Mouse (Mus musculus) kidney, postnatal 14 days (tissue): ENCODE measurements around the gene Slx1b.
A peak's percentile ranks its signal among the peaks of the same experiment; 100 is the strongest.
"Not testable (repeated sequence)": the region's sequence is repeated elsewhere in the genome, so short reads cannot be mapped to it uniquely, and the experiment has no call there.

Source experiments
- DNase-seq: peaks from one replicate; pipeline ENCODE4 v3.0.0; 2022; ENCODE audit warnings: mixed read lengths

Slx1b gene

DNA sequence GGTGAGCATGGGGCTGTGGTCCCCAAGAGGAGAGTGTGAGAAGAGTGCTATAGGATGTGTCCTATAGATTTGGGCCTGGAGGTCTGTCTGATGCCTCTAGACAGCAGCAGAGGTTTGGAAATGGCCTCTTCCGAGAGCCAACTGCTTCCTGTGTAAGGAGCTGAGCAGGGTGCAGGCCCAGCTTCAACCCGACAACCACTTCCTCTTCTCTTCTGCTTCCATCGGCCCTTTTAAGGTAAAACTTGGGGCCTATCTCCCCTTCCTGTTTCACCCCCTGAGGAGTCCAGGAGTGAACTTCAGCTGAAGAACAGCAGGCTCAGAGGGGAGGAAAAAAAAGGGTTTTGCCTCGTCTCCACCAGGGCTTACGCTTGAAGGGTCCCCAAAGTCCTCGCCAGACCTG lies 6.8 kb upstream of the Slx1b start:
- no peak for DNase-seq

DNA sequence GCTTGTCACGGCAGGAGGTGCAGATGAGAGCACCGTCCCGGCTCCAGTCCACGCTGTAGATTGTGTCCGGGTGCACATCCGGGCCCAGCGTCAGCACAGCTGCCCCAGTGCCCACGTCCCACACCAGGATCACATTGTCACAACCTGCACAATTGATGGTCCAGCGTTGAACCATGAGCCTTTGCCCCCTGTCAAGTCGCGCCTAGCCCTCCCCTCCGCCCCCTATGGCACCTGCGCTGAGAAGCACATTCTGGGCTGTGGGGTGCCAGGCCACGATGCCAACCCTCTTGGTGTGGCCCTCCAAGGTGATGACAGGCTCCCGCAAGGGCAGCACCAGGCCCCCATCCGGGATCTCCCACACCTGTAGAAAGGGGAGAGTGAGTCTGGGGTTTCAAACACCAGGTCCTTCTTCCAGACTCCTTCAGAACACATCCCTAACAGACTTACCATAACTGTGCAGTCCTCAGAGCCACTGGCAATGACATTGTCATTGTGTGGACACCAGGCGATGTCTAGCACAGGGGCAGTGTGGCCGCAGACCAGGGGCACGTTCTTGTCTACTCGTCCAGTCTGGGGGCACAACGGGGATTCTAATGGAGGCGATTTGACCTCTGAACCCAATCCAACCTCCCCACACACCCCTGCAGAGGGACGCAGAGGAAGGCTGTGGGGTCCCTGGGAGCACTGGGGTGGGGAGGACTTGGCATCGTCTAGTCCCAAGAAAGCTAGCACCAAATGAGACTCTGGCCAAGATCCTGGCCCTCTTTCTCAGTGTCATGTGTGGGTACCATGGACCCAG lies 6.2 kb upstream of the Slx1b start:
- DNase-seq, result no peak

DNA sequence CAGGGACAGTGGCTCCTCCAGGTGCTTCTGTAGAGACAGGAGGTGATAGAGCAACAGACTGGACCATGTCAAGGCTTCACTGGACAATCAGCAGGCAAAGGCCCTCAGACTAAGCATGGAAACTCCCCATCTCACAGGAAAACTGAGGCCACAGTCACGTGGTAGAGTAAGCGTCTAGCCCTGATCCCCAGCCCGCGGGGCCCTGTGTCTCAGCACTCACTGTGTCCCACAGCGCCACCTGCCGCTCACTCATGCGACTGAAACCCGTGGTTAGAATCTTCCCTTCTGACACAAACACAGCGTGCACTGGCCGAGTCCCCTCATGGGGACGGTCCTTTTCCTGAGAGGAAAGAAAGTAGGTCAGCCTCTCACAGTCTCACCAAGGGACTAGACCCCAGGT lies 5.5 kb upstream of the Slx1b start:
- DNase-seq, result peak; percentile 90

DNA sequence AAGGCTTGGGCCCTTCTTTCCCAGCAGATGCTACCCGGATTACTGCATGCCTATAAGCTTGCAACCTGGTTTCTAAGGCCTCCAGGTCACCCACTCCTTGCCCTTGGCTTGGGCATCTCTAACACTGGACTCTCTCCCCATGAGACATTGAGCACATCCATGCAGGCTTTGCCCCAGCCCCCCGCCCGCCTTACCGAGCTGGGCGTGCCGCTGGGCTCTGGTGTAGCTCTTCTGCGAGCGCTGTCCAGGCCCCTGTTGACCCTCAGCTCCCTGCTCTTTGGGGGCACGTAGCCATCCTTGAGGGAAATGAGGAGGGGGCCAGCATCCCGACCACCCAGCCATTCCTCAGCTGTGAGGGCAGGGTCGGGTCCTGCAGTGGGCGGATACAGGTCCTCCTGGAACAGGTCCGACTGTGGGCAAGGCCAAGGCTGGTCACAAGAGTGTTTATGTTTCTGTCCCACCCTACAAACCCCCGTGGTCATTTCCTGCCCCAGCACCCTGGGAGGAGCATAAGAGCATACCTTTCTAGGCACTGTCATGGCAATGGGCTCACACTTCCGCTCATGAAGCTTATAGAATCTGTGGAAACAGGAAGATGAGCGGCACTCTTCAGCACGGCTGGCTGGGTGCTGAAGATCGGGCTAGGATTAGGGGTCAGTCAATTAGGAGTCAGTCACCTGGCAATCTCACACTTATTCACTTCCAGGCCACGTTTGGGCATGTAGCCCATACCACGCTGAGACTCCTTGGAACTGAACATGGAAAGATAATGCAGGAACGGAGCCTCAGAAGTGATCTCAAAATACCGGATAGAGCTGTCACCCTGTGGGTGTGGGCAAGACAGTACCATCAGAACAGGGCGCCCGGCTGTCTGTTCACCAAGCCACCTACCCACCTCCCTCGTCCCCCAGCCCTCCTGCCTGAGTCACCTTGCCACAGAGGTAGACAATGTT lies 4.8 kb upstream of the Slx1b start:
- no peak for DNase-seq

DNA sequence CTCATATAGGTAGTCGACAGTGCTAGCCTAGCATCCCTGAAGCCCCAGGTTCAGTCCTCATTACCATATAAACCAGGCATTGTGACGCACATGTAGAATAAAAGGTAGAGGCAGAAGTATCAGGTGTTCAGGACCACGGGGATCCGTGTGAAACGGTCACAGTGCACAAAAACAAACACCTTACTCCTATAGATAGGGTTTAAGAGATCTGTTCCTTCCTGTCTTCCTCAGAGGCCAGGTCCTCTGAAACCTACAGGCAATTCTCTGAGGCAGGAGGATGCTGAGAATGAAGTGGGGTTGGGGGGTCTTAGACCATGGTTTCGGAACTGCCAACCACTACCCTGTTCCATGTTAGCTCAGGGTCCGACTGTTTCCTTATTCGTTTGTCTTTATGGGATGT lies 2.3 kb upstream of the Slx1b start:
- no peak for DNase-seq

DNA sequence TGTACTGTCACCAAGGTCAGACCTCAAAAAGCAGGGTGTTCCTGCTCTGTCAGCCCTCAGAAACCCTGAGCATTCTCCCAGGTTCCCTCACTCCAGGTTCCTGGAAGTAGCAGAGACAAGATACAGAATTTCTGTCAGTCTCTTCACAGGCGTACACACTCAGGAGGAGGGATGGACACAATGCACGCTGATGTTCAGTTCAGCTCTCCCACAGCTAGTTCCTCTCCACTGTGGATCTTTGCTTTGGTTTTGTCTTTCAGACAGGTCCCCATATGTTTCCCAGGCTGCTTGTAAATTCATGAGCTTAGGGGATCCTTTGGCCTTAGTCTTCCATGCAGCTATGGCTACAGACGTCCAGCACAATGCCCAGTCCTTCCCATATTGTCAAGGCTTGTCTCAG lies 1.3 kb upstream of the Slx1b start:
- no peak for DNase-seq

DNA sequence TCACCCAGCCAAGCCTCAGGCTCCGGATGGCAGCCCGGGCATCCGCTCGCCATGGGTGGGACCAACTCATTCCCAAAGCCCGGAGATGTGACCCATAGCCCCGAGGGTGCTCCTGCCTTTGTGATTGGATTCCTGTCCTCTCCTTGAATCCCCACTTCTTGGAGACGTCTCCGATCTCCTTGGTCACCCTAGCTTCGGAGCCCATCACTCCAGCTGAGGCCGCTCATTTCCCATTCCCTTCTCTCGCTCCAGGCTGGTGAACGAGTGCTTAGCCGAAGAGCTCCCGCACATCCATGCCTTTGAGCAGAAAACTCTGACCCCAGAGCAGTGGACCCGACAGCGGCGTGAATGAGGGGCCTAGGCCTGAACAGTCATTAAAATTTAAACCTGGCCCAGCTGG lies 719 bp upstream of the Slx1b start:
- DNase-seq, result no peak

DNA sequence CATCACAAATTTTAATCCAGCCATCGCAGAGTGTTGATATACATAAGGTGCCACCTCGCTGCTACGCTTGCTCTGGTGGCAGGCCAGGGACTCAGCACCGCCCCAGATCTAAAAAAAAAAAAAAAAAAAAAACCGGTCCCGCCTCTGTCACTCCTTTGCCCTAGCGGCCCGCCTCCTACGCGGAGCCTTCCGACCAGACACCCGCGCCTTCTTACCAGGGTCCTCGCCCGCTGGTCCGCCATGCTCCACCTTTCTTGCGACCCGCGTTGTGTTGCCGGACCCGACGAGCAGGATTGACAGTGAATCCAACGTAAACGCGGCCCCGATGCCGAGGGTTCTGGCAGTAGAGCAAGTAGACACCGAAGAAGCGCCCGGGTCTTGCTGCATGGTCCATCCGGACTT lies 373 bp downstream of the Slx1b start, which contains the start of gene Bola2:
TSS of gene Bola2 (plus strand) at position 192 of the 402 bp plus-strand sequence.
- peak; percentile 83 for DNase-seq

DNA sequence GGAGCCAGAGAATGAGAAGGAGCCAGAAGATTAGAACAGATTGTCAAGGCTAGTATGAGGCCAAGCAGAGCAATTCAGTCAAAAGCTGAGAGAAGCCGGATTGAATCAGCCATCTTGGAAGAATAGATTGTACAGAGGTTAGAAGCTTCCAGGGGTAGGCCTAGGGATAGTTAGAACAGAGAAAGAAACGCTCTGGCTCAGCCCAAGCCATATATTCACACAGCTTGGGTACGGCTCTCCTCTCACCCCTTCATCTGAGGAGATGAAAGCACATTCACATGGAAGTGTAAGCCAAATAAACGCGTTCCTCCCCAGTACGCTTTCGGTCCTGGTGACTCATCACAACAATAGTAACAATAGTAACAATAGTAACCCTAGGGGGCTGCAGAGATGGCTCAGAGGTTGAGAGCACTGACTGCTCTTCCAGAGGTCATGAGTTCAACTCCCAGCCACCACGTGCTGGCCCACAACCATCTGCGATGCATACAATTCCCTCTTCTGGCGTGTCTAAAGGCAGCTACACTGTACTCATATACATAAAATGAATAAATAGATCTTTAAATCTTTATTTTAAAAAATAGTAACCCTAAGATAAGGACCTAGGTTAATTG lies 1.0 kb downstream of the Slx1b start:
- no peak for DNase-seq

DNA sequence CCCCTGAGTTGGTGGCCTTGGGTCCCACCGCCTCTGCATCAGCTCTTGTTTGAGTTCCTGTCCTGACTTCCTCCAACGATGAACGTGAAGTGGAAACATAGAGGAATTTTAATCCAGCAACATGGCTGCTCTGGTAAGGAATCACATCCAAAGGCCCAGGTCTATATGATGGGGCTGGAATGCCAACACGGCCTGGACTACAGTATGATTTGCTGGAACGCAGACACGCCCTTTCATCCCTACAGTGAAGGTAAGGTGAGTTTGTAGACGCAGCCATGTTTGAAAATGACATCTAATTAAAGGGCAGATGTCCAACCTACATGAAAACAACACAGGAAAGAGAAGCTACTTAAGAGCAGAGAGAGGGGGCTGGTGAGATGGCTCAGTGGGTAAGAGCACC lies 1.8 kb downstream of the Slx1b start:
- DNase-seq, result no peak

DNA sequence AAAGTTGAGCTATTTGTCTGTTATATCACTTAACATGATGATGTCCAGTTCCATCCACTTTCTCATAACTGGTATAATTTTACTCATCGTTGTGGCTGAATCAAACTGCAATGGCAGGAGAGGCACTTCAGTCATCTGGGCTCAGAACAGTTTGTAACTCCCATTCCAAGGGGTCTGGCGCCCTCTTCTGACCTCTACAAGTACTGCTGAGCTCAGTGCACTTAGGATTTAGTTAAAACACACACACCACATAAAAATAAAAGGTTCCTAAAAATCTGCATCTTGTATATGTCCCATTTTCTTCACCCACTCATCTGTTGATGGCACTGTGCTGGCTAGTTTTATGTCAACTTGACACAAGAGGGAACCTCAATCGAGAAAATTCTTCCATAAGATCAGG lies 2.3 kb downstream of the Slx1b start:
- DNase-seq, result peak; percentile 90

DNA sequence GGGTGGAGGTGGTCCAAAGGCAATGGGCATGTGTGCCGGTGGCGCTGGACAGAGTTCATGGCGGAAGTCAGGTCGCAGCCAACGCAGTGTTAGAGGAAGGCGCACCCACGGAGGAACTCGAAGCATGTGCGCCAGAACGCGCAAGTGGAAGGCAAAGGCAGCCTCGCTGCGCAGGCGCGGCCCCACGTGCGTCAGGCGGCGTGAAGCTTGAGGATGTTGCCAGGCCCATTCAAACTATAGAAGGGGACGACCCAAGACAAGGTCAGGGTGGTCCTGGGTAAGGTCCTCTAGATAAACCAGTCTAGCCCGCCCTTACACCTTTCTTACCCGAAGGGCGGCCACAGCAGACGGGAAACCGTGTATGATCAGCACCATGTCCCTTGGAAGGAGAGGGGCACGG lies 3.2 kb downstream of the Slx1b start:
- no peak for DNase-seq

DNA sequence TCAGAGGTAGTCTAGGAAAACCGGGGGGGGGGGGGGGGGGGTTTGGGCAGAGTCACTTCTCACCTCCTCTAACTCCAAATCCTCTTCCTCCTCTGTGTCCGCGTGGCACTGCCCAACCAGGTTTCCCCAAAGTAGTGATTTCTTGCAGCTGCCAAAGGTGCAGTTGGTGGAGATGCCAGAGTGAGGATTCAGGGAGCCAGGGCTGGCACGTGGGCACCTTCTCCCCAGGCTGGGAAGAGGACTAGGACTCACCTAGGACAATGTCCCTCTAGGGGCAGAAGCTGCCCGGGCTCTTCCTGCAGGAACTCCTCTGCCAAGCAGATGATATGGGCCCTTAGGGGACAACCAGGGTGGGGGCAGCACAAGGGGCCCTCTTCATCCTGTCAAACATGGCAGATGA lies 3.9 kb downstream of the Slx1b start:
- no peak for DNase-seq

DNA sequence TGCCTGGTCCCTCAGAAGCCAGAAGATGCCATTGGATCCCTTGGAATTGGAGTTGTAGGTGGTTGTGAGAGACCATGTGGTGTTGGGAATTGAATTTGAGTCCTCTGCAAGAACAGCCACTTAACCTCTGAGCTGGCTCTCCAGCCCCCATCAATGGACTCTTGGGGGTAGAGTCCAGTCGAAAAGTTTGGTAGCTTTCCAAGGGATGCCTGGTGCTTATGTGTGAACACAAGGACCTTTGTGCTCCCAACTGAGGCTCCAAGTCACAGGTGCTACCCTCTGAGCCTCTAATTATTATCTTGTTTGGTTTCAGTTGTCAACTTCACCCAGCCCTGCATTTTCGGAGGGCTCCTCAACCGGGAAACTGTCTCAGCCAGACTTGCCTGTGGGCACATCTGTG lies 4.8 kb downstream of the Slx1b start:
- peak; percentile 73 for DNase-seq

DNA sequence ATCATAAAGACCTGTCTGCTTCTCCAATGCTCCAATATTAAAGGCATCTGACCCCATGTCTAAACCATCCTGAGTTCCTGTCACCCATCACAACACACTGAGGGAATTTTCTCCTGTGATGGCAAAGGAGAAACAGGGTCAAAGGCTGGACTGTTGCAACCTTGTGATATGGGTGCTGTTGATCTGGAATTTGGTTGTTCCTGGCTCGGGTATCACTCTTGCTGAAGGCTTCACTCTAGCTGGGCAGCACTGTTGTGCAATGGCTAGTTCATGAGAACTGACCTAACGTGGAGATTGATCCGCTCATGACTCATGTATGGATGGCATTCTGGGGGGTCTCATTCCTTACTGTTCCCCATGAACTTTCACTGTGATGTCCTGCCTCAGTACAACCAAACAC lies 6.6 kb downstream of the Slx1b start:
- DNase-seq, result no peak

DNA sequence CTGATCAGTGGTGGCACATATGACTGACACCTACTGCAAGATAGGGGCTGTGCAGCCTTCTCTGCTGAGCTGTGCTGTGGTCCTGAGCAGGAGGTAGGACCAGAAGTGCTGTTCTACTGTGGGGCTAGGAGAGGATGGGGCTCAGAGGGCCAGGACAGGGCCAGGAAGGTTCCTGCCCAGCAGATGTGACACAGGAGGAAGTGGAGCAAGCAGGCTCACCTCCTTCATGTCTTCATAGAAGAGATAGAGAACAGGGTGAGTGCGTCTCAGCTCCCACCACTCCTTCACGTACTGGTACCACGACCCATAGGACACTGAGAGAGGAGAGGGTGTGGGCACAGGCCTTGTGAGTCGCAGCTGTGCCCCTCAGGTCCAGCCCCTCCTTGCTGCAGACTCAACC lies 7.4 kb downstream of the Slx1b start:
- DNase-seq, result not testable (repeated sequence)

DNA sequence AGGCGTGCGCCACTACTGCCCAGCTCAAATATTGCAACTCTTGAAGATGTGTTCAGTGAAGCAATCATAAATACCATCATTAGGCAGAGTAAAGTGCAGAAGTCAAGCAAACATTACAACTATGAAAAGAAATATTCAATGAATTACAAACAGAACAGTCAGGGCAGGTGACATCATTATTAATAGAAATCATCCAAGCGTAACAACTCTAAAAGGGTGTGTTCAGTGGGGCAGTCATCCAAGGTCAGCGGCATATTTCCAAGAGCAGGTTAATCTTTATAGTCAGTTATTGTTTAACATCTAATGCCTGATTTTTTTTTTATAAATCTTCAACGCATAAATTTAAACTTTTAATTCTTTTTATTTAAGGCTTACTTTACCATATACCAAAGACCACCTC lies 14.4 kb downstream of the Slx1b start:
- DNase-seq, result peak; percentile 77

DNA sequence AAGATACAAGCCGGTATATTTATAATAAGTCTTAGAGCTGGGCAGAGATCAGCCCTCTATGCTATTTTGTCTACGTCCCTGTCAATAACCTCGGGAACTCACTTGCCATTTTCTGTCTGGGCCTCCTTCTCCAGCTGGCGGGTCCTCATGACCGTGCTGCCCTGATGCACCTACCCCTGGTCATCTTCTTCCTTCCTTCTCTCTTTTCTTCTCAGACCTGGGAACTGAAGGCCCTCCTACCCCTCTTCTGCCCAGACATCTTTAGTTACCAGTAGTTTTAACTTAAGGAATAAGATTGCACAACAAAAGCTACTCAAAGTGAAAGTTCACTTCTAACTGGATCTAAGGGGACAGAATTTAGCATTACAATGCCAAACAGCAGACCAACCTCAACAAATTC lies 15.9 kb downstream of the Slx1b start:
- DNase-seq, result no peak

DNA sequence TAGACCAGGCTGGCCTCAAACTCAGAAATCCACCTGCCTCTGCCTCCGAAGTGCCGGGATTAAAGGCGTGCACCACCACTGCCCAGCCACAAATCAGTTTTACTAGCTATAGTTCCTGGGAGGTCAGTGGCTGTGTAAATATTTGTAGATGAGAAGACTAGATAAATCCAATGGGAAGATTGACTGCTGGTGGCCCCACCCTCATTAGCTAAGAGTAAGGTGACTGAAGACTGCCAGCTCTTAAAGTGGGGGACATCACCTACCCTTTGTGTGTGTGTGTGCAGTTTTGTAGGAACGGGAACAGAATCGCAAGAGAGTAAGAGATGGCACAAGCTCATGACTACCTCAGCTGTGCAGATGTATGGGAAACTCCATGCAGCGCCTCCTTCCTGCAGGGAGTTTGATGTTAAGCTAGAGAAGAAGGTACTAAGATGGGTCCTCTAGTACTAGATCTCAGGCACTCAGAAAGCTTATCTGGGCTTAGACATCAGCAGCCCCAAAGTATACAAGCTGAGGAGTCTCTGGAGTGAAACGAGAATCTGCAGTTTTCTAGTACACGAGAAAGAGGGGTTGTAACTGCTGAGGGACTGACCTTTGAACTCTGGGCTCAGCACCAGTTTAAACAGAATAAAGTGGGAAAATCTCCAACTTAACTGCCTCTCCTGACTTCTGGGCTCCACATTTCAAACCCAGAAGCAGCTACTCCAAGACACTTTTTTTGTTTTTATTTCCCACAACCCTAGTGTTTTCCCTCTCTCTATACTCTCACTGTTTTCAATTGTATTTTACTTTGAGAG lies 16.8 kb downstream of the Slx1b start:
- DNase-seq, result peak; percentile 67

DNA sequence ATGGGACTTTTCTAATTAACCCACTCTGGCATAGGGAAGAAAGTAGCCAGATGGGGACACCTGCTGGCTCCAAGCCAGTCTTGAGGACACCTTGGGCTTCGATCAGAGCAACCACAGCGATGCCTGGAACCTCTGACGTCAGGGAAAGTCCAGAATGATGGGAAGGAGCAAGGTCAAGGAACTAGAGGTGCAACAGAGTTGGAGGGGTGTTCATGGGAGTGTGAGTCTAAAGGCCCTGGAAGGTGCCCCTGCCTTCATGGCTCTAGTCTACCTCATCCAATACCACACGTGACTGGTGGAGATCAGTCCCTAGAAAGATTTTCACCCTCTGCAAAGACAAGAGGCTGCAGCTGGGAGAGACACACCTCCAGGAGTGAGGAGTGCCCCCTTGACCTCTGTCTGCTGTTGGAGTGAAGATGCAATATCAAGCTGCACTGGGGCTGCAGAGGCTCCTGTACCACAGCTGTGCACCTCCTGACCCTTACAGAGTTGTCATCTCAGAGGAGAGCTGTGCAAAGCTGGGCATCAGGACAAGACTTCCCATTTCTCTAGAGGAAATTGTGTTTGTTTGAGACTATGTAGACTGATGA lies 18.9 kb downstream of the Slx1b start:
- no peak for DNase-seq

DNA sequence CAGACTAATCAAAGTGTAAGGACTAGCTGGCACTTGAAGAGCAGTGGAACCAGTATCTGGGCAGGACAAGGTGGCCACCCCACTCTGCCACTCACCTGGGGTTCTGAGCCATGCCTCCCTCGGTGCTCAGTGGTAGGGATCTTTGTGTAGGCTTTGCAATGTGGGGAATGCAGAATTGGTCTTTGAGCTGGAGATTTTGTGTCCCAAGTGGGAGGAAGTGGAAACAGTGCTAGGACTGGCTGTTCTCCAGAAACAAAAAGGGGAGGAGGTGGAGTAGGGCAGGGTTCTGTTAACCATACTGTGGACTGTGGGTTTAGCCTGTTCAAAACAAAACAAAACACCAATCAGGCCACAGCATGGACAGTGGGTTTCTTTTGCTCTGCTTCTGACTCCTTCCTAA lies 19.4 kb downstream of the Slx1b start, which contains the start of gene Sult1a1:
TSS of gene Sult1a1 (minus strand) at position 226 of the 400 bp plus-strand sequence.
- DNase-seq, result peak; percentile 88

DNA sequence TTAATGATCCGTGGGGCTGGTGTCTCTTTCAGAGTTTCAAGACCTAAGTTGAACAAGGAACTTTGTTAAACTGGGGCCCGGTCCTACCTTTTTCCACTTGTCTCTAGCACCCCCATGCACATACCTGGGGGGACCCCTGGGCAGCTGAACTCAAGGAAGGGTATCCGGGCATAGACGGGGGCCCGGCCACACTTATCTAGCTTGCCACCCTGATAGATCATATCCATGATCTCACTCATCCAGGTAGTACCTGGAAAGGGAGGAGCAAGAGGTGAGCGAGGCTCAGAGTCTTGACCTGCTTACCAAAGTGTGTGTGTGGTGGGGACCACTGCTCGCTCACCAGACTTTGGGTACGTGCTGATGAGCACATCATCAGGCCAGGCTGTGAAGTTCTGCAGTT lies 20.5 kb downstream of the Slx1b start:
- DNase-seq, result no peak
